Mouse (Mus musculus) thymus, adult 2 months (tissue): ENCODE measurements around the gene Lhcgr. TPM values are rescaled to one million over a fixed set of nuclear protein-coding genes. Genes with fewer than 3 reads are reported as not detected.
"Not testable (repeated sequence)": the region's sequence is repeated elsewhere in the genome, so short reads cannot be mapped to it uniquely, and the experiment has no call there.

Experiments
- DNase-seq: peaks from one replicate; pipeline ENCODE4 v3.0.0; 2021
- H3K27ac ChIP-seq: fragments of 200-500 bp; 2 replicates; pipeline ENCODE4 v1.5.1; 2012; ENCODE audit warnings: low read length, control low read depth; ENCODE audit not compliant: control insufficient read depth, insufficient read depth
- H3K27me3 ChIP-seq: fragments of 200-500 bp; 2 replicates; pipeline ENCODE4 v1.6.1; 2012; ENCODE audit warnings: mild to moderate bottlenecking, low read length, moderate library complexity, mixed read lengths; ENCODE audit not compliant: control insufficient read depth, insufficient read depth
- H3K36me3 ChIP-seq: fragments of 200-500 bp; 2 replicates; pipeline ENCODE4 v1.6.1; 2012; ENCODE audit warnings: mild to moderate bottlenecking, low read length, moderate library complexity; ENCODE audit not compliant: control insufficient read depth, insufficient read depth
- H3K4me1 ChIP-seq: fragments of 200-500 bp; replicated peaks from 2 replicates; pipeline ENCODE4 v1.6.1; 2012; ENCODE audit warnings: low read length; ENCODE audit not compliant: control insufficient read depth, insufficient read depth
- H3K4me3 ChIP-seq: fragments of 200-500 bp; 2 replicates; pipeline ENCODE4 v1.5.1; 2012; ENCODE audit warnings: mild to moderate bottlenecking, low read length, control low read depth, moderate library complexity; ENCODE audit not compliant: control insufficient read depth, insufficient read depth
- CTCF ChIP-seq: fragments of 200-500 bp; IDR thresholded peaks from 2 replicates; pipeline ENCODE4 v1.5.1; 2012; ENCODE audit warnings: mild to moderate bottlenecking, control low read depth, low read length, moderate library complexity, borderline replicate concordance; ENCODE audit not compliant: control insufficient read depth, poor library complexity, insufficient read depth; ENCODE audit errors: extremely low read depth
- POLR2A ChIP-seq: fragments of 200-500 bp; IDR thresholded peaks from 2 replicates; pipeline ENCODE4 v1.6.1; 2012; ENCODE audit warnings: mild to moderate bottlenecking, low read length, control low read depth, moderate library complexity; ENCODE audit not compliant: control insufficient read depth, poor library complexity, insufficient read depth; ENCODE audit errors: extremely low read depth
- WGBS: fragments of 180-500 bp; shearing (Covaris S2); methylation state at CpG from one replicate; pipeline ENCODE4 v1.1.7; 2018; 5-methylcytosine and 5-hydroxymethylcytosine counted together
- polyA plus RNA-seq: library from polyadenylated mRNA; depleted of rRNA; stranded (reverse); fragments of >200 nt; gene quantifications from 2 replicates; pipeline ENCODE4 v1.2.3, GENCODE M21; 2012; rRNA removed

The Lhcgr gene
- polyA plus RNA-seq: 0.11 TPM in 1 of 2 replicates, not detected in the other

DNA sequence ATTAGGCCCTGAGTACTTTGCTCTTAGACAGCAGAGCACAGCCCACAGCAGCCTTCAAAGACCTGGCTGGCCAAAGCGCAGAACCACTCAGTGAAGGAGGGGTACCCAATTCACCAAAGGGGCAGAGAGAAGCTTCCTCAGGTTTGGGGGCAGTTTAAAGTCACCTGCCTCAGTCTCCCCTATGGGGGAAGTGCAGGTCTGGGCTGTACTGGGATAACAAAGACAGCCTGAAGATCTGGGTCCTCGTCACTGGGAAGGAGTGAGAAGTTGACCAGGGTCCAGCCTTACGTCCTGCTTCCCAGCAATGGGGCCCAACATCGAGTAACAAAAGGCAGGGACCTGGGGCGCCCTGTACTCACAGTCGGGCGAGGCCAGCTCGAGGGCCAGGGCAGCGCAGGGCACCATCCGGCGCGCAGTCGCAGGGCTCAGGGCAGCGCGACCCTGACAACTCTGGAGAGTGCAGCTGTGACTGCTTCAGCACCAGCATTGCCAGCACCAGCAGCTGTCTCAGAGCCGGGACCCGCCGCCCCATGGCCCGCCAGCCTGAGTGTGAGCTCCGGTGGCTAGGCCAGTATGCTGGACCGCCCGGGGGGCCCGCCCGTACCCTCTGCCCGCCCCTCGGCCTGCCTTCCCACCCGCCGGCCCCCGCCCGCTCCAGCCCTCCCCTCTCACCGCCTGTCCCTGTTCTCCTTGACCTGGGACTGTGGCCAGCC, at the start of gene Lhcgr:
Lhcgr (minus strand) TSS at position 551 of the 713 bp plus-strand sequence.
- WGBS: 77% methylated on average over 31 of the region's 31 CpGs
- Histone ChIP-seq H3K27ac (no peak within 1 kb of the TSS), H3K4me3 (no peak within 1 kb of the TSS), H3K4me1 (no peaks in the 10 kb centered on the region), H3K36me3 (no peaks in the 10 kb centered on the region), H3K27me3 (no peaks in the 10 kb centered on the region)
- no peak for DNase-seq
- TF ChIP-seq CTCF (no peak), POLR2A (no peak)

DNA sequence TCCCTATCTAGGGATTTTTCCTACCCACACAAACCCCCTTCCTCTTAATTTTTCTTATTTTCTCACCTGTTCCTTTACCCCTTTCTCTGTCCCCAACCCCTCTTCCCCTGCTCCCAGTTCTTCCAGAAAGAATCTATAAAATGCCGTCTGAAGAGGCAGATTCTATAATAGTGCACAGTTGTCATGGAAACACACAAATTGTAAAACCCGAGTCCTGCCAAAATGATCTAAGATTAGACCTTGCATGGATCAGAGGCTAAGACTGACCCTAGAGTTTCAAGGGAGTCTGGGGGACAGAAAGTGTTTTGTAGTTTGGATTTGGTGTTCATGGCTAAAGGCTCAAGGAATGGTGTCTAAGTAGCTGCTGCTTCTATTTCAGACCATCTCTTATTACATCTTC, 25.8 kb upstream of the Lhcgr start:
- Histone ChIP-seq H3K4me3 (no peak overlapping the region), H3K27ac (no peak overlapping the region), H3K27me3 (no peaks in the 10 kb centered on the region), H3K36me3 (no peaks in the 10 kb centered on the region), H3K4me1 (no peaks in the 10 kb centered on the region)
- DNase-seq: no peak
- TF ChIP-seq CTCF (no peak), POLR2A (no peak)
- 93% methylated on average over 2 of the region's 2 CpGs for WGBS

DNA sequence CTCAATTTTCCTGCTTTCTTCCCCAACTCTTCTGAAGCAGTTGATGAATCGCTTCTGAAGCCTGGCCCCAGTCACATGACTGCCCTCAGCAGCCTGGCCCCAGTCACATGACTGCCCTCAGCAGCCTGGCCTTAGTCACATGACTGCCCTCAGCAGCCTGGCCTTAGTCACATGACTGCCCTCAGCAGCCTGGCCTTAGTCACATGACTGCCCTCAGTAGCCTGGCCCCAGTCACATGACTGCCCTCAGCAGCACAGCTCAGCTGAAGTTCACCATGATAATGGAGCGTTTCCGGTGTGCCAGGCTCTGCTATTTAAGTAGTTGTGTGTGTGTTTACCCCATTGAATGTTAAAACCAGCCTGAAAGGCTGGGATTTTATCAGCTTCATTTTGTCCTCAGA, 21.2 kb upstream of the Lhcgr start:
- not testable (repeated sequence) for H3K27ac ChIP-seq, H3K4me3 ChIP-seq, H3K27me3 ChIP-seq

DNA sequence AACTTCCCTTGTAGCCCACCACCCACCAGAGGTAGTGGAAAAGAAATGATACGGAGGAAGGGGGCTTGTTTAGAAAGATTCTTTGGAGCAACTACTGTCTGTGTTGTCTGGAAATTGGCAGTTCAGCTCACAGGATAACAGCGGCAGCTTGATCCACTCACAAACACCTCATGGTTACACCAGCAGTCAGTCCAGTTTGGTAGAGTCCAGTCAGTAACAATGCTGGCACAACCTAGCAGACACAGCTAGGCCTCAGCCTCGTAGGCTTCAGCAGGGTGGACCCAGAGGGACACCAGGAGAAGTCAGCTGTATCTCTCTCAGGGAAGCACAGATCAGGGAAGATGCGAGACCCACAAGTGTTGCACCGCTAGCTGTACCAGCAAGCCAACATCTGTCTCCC, 19.0 kb upstream of the Lhcgr start:
- WGBS: 93% methylated on average over 5 of the region's 5 CpGs
- no peak for TF ChIP-seq POLR2A
- TF ChIP-seq CTCF: no peak
- H3K4me1 ChIP-seq: no peaks in the 10 kb centered on the region

More for the DNA sequence above, 21.2 kb upstream of the Lhcgr start:
- DNase-seq, H3K36me3 ChIP-seq, H3K4me1 ChIP-seq: not testable (repeated sequence)
- 96% methylated on average over 3 of the region's 3 CpGs for WGBS

DNA sequence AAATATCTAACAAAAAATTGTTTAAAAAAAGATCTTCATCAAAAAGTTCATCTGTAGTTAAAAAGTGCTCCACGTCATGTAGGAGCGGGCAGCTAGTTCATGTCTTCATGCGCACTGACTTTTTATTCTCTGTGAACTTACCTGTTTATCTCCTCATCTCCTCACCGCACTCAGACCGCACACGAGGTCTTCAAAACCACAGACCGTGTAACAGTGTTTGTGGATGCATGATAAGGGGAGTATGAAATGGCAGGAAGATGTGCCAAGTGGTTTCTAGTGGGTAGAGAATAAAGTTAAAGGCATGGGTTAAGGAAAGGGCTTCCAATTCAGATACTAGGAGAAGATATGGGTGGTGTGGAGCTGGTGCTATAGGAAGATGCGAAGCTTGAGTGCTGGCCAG, 14.6 kb upstream of the Lhcgr start:
- TF ChIP-seq CTCF (no peak), POLR2A (no peak)
- Histone ChIP-seq H3K27me3 (no peaks in the 10 kb centered on the region), H3K27ac (no peak overlapping the region), H3K4me3 (no peak overlapping the region), H3K4me1 (no peaks in the 10 kb centered on the region), H3K36me3 (no peaks in the 10 kb centered on the region)
- DNase-seq: no peak
- 41% methylated on average over 8 of the region's 8 CpGs for WGBS

More for the DNA sequence above, 19.0 kb upstream of the Lhcgr start:
- no peaks in the 10 kb centered on the region for H3K36me3 ChIP-seq
- no peak overlapping the region for H3K4me3 ChIP-seq
- H3K27me3 ChIP-seq: no peaks in the 10 kb centered on the region
- no peak for DNase-seq
- no peak overlapping the region for H3K27ac ChIP-seq

DNA sequence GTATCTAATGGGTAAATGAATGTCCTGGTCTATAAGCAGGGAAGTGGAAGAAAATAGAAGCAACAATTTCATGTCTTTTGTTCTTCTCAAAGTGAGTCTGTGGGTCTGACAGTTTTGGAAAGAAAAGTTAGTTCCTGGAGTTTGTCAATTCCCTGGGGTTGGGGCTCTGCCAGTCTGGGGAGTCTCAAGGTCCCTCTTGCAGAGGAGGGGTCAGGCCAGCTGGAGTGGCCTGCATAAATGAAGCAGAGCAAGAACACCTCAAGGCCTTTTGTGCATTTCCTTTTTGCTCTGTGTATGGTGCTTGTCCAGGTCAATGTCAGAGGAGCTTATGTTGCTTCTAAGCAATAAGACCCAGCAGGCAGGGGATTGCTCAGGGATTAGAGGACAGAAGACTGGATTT, 11.7 kb upstream of the Lhcgr start:
- no peak for DNase-seq
- Histone ChIP-seq H3K27me3 (no peaks in the 10 kb centered on the region), H3K4me3 (no peak overlapping the region), H3K4me1 (no peaks in the 10 kb centered on the region), H3K36me3 (no peaks in the 10 kb centered on the region), H3K27ac (no peak overlapping the region)
- TF ChIP-seq POLR2A: no peak
- no peak for TF ChIP-seq CTCF

DNA sequence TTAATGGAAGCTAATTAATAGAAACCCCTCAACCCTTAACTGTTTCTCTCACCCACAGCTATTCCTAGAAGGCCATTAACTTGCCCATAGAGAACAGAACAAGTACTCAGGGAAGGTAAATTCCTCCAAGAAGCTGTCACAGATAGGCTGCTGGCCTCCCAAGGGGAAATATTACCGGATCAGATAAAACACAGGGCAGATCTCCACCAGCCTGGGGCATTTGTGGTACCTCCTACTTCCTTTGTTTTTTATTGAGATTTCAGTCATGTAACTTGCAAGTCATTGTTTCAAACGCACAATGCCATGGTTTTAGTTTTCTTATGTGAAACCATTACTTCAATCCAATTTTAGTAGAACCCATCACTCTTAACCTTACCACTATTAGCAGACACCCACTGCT, 1.1 kb downstream of the Lhcgr start:
- 10% methylated on average over 2 of the region's 2 CpGs for WGBS
- H3K4me1 ChIP-seq: no peaks in the 10 kb centered on the region
- H3K36me3 ChIP-seq: no peaks in the 10 kb centered on the region
- no peak overlapping the region for H3K27ac ChIP-seq
- no peak overlapping the region for H3K4me3 ChIP-seq
- TF ChIP-seq POLR2A (no peak), CTCF (no peak)
- H3K27me3 ChIP-seq: no peaks in the 10 kb centered on the region
- no peak for DNase-seq

DNA sequence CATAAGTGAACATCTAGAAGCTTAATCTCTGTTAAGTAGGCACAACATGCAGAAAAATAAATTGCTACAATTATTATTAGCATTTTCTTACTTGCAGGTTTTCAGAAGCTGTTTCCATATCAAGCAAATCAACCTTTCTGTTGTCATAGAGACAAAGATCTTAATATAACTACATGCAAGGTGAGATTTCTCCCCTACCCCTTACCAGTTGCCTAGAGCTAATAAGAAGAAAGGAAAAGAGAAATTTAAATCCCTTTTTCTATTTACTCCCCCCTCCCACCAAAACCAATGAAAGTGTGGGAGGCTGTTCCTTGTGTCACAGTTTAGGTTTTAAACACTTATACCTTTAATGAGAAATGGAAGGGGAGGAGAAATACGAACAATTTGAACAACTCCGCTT, 3.4 kb downstream of the Lhcgr start:
- Histone ChIP-seq H3K4me1 (no peaks in the 10 kb centered on the region), H3K27me3 (no peaks in the 10 kb centered on the region), H3K27ac (no peak overlapping the region), H3K4me3 (no peak overlapping the region), H3K36me3 (no peaks in the 10 kb centered on the region)
- TF ChIP-seq POLR2A (no peak), CTCF (no peak)
- WGBS: 94% methylated on average over 2 of the region's 2 CpGs
- no peak for DNase-seq
